Mouse (Mus musculus) kidney, adult 2 months (tissue): ENCODE data around the gene Ptma.

Source experiments
- CTCF ChIP-seq: fragments of 200-500 bp; conservative IDR thresholded peaks from 2 replicates; pipeline ENCODE4 v1.5.1; 2011; ENCODE audit warnings: low read depth, mild to moderate bottlenecking, control low read depth, low read length, moderate library complexity, mixed read lengths; ENCODE audit not compliant: insufficient read depth, insufficient read length
- POLR2A ChIP-seq: fragments of 200-500 bp; IDR thresholded peaks from one replicate; pipeline ENCODE4 v1.6.1; 2011; ENCODE audit warnings: low read depth, low read length, control low read depth

GRCm38 (mm10) chr1:86488774-86489173 is 37.8 kb upstream of the Ptma start:
- TF ChIP-seq CTCF (no peak), POLR2A (no peak)
